Mouse (Mus musculus) forebrain, embryonic 12.5 days (tissue): Measurements from ENCODE around the gene A730049H05Rik. TPM values are rescaled to one million over a fixed set of nuclear protein-coding genes. Genes with fewer than 3 reads are reported as not detected.

ENCODE experiments used
- ATAC-seq: fragments of 200-750 bp; cut with Nextera tagmentation; 2 replicates; pipeline ENCODE4 v1.8.0; 2017; ENCODE audit warnings: moderate TSS enrichment; ENCODE audit not compliant: low FRiP score
- H3K27ac ChIP-seq: fragments of 300-500 bp; sonication (generic); 2 replicates; pipeline ENCODE4 v1.5.1; 2016; ENCODE audit warnings: mild to moderate bottlenecking
- H3K27me3 ChIP-seq: fragments of 300-500 bp; sonication (generic); 2 replicates; pipeline ENCODE4 v1.6.1; 2016; ENCODE audit warnings: mild to moderate bottlenecking
- H3K36me3 ChIP-seq: fragments of 300-500 bp; sonication (generic); replicated peaks from 2 replicates; pipeline ENCODE4 v1.6.1; 2016; ENCODE audit warnings: mild to moderate bottlenecking
- H3K4me1 ChIP-seq: fragments of 300-500 bp; sonication (generic); 2 replicates; pipeline ENCODE4 v1.6.1; 2016
- H3K4me2 ChIP-seq: fragments of 300-500 bp; sonication (generic); 2 replicates; pipeline ENCODE4 v1.6.1; 2016; ENCODE audit warnings: mild to moderate bottlenecking, moderate library complexity
- H3K4me3 ChIP-seq: fragments of 300-500 bp; sonication (generic); replicated peaks from 2 replicates; pipeline ENCODE4 v1.5.1; 2016; ENCODE audit warnings: mild to moderate bottlenecking
- H3K9ac ChIP-seq: fragments of 300-500 bp; sonication (generic); 2 replicates; pipeline ENCODE4 v1.6.1; 2016; ENCODE audit warnings: mild to moderate bottlenecking
- H3K9me3 ChIP-seq: fragments of 300-500 bp; sonication (generic); 2 replicates; pipeline ENCODE4 v1.6.1; 2016
- WGBS: fragments of 180-500 bp; shearing (Covaris S2); methylation state at CpG from one replicate; pipeline ENCODE4 v1.1.7; 2016; 5-methylcytosine and 5-hydroxymethylcytosine counted together
- polyA plus RNA-seq: library from polyadenylated mRNA; unstranded; fragments of >200 nt; fragmentation: Nextera tagmentation; extraction: Ambion mirVana; gene quantifications from 2 replicates; pipeline ENCODE4 v1.2.1, GENCODE M21; 2016

Gene A730049H05Rik
- polyA plus RNA-seq, 1 experiment from 2014 or later: 0.49 TPM

- H3K4me2 ChIP-seq: no peak overlapping the region
- no peak overlapping the region for H3K9ac ChIP-seq
- no peak overlapping the region for H3K27ac ChIP-seq
- no peaks in the 10 kb centered on the region for H3K4me1 ChIP-seq
- H3K27me3 ChIP-seq: no peaks in the 10 kb centered on the region
- H3K9me3 ChIP-seq: no peaks in the 10 kb centered on the region
- H3K36me3 ChIP-seq: no peaks in the 10 kb centered on the region
- H3K4me3 ChIP-seq: no peak overlapping the region
- ATAC-seq: no peak
- 83% methylated on average over 3 of the region's 3 CpGs for WGBS
These were observed 11.9 kb upstream of the A730049H05Rik start for GRCm38 (mm10) chr6:92804254-92804971.

- Histone ChIP-seq H3K4me1 (no peaks in the 10 kb centered on the region), H3K9me3 (no peaks in the 10 kb centered on the region), H3K9ac (no peak overlapping the region), H3K36me3 (no peaks in the 10 kb centered on the region), H3K4me2 (no peak overlapping the region), H3K27ac (no peak overlapping the region), H3K27me3 (no peaks in the 10 kb centered on the region; the same call in 1 of the 2 replicates), H3K4me3 (no peak overlapping the region)
- 91% methylated on average over 3 of the region's 3 CpGs for WGBS
- no peak for ATAC-seq
These were observed 6.5 kb upstream of the A730049H05Rik start for GRCm38 (mm10) chr6:92809818-92810217.

- no peak for ATAC-seq
- 95% methylated on average over 2 of the region's 2 CpGs for WGBS
- no peaks in the 10 kb centered on the region for H3K9me3 ChIP-seq
These were observed 5.7 kb upstream of the A730049H05Rik start for GRCm38 (mm10) chr6:92810628-92811027.

GRCm38 (mm10) chr6:92811566-92811965, 4.7 kb upstream of the A730049H05Rik start:
- H3K9me3 ChIP-seq: no peaks in the 10 kb centered on the region
- ATAC-seq: no peak
- H3K9ac ChIP-seq: no peak overlapping the region
- peaks cover 7% of the 10 kb centered on the region for H3K4me1 ChIP-seq
- H3K27ac ChIP-seq: no peak overlapping the region
- H3K4me3 ChIP-seq: no peak overlapping the region
- no peak overlapping the region for H3K4me2 ChIP-seq
- H3K27me3 ChIP-seq: peaks cover 6% of the 10 kb centered on the region; the same call in 1 of the 2 replicates
- no peaks in the 10 kb centered on the region for H3K36me3 ChIP-seq

More at GRCm38 (mm10) chr6:92810628-92811027, 5.7 kb upstream of the A730049H05Rik start:
- no peak overlapping the region for H3K9ac ChIP-seq
- H3K36me3 ChIP-seq: no peaks in the 10 kb centered on the region
- H3K4me1 ChIP-seq: no peaks in the 10 kb centered on the region
- no peaks in the 10 kb centered on the region; the same call in 1 of the 2 replicates for H3K27me3 ChIP-seq
- H3K27ac ChIP-seq: no peak overlapping the region
- H3K4me3 ChIP-seq: no peak overlapping the region
- H3K4me2 ChIP-seq: no peak overlapping the region

GRCm38 (mm10) chr6:92812702-92813370, 3.4 kb upstream of the A730049H05Rik start:
- H3K4me2 ChIP-seq: no peak overlapping the region
- 69% methylated on average over 2 of the region's 2 CpGs for WGBS
- no peak overlapping the region for H3K27ac ChIP-seq
- H3K9me3 ChIP-seq: no peaks in the 10 kb centered on the region
- H3K9ac ChIP-seq: no peak overlapping the region
- H3K4me1 ChIP-seq: peaks cover 15% of the 10 kb centered on the region
- no peak overlapping the region for H3K4me3 ChIP-seq
- no peak for ATAC-seq
- peaks cover 14% of the 10 kb centered on the region for H3K27me3 ChIP-seq
- H3K36me3 ChIP-seq: no peaks in the 10 kb centered on the region

GRCm38 (mm10) chr6:92817661-92818060, 1.4 kb downstream of the A730049H05Rik start:
- no peak overlapping the region for H3K9ac ChIP-seq
- WGBS: 14% methylated on average over 8 of the region's 8 CpGs
- peaks cover 18% of the 10 kb centered on the region for H3K27me3 ChIP-seq
- no peaks in the 10 kb centered on the region for H3K36me3 ChIP-seq
- H3K4me1 ChIP-seq: peaks cover 29% of the 10 kb centered on the region
- no peaks in the 10 kb centered on the region for H3K9me3 ChIP-seq
- H3K27ac ChIP-seq: no peak overlapping the region
- no peak overlapping the region for H3K4me2 ChIP-seq
- ATAC-seq: no peak
- no peak overlapping the region for H3K4me3 ChIP-seq

GRCm38 (mm10) chr6:92821606-92822005, 5.3 kb downstream of the A730049H05Rik start:
- H3K4me2 ChIP-seq: no peak overlapping the region
- H3K27ac ChIP-seq: no peak overlapping the region
- 16% methylated on average over 5 of the region's 5 CpGs for WGBS
- no peak for ATAC-seq
- H3K4me3 ChIP-seq: no peak overlapping the region
- H3K9me3 ChIP-seq: no peaks in the 10 kb centered on the region
- H3K27me3 ChIP-seq: peaks cover 18% of the 10 kb centered on the region; the same call in 1 of the 2 replicates
- H3K4me1 ChIP-seq: peaks cover 21% of the 10 kb centered on the region
- no peaks in the 10 kb centered on the region for H3K36me3 ChIP-seq
- no peak overlapping the region for H3K9ac ChIP-seq

GRCm38 (mm10) chr6:92822006-92822405, 5.7 kb downstream of the A730049H05Rik start:
- Histone ChIP-seq H3K27me3 (peaks cover 15% of the 10 kb centered on the region; the same call in 1 of the 2 replicates), H3K4me1 (peaks cover 19% of the 10 kb centered on the region), H3K9me3 (no peaks in the 10 kb centered on the region), H3K4me3 (no peak overlapping the region), H3K9ac (no peak overlapping the region), H3K27ac (no peak overlapping the region), H3K4me2 (no peak overlapping the region), H3K36me3 (no peaks in the 10 kb centered on the region)
- no peak for ATAC-seq
- WGBS: 31% methylated on average over 6 of the region's 6 CpGs

GRCm38 (mm10) chr6:92823991-92824390, 7.7 kb downstream of the A730049H05Rik start:
- 49% methylated on average over 7 of the region's 7 CpGs for WGBS
- Histone ChIP-seq H3K9me3 (no peaks in the 10 kb centered on the region), H3K4me3 (no peak overlapping the region), H3K4me1 (peaks cover 13% of the 10 kb centered on the region), H3K36me3 (no peaks in the 10 kb centered on the region), H3K9ac (no peak overlapping the region), H3K27me3 (0 out of 2 replicates have a peak, but pooled peaks cover 8% of the 10 kb centered on the region), H3K27ac (no peak overlapping the region), H3K4me2 (no peak overlapping the region)
- ATAC-seq: no peak

GRCm38 (mm10) chr6:92826561-92826960, 10.3 kb downstream of the A730049H05Rik start:
- Histone ChIP-seq H3K27me3 (0 out of 2 replicates have a peak, but pooled peaks cover 7% of the 10 kb centered on the region), H3K9me3 (no peaks in the 10 kb centered on the region), H3K4me2 (no peak overlapping the region), H3K4me3 (no peak overlapping the region), H3K36me3 (no peaks in the 10 kb centered on the region), H3K27ac (no peak overlapping the region), H3K4me1 (peaks cover 8% of the 10 kb centered on the region), H3K9ac (no peak overlapping the region)
- ATAC-seq: no peak
- 89% methylated on average over 5 of the region's 5 CpGs for WGBS

GRCm38 (mm10) chr6:92827360-92827759, 11.1 kb downstream of the A730049H05Rik start:
- Histone ChIP-seq H3K36me3 (no peaks in the 10 kb centered on the region), H3K4me1 (no peaks in the 10 kb centered on the region), H3K27ac (no peak overlapping the region), H3K4me2 (no peak overlapping the region), H3K27me3 (0 out of 2 replicates have a peak, but pooled peaks cover 7% of the 10 kb centered on the region), H3K4me3 (no peak overlapping the region), H3K9ac (no peak overlapping the region), H3K9me3 (no peaks in the 10 kb centered on the region)
- 46% methylated on average over 5 of the region's 5 CpGs for WGBS
- no peak for ATAC-seq

GRCm38 (mm10) chr6:92829148-92829547, 12.9 kb downstream of the A730049H05Rik start:
- Histone ChIP-seq H3K9me3 (no peaks in the 10 kb centered on the region), H3K27me3 (no peaks in the 10 kb centered on the region), H3K4me2 (no peak overlapping the region), H3K9ac (no peak overlapping the region), H3K4me1 (no peaks in the 10 kb centered on the region), H3K27ac (no peak overlapping the region), H3K36me3 (no peaks in the 10 kb centered on the region), H3K4me3 (no peak overlapping the region)
- ATAC-seq: no peak
- 83% methylated on average over 2 of the region's 2 CpGs for WGBS
